Mouse (Mus musculus) left cerebral cortex, adult 18-20 months (tissue): ENCODE measurements around the gene Plk2. TPM values are rescaled to one million over a fixed set of nuclear protein-coding genes. Genes with fewer than 3 reads are reported as not detected.
"Not testable (repeated sequence)": the region's sequence is repeated elsewhere in the genome, so short reads cannot be mapped to it uniquely, and the experiment has no call there.

Source experiments
- DNase-seq, 2 experiments: peaks; one replicate each; pipeline ENCODE4 v3.0.0; 2021 to 2022; ENCODE audit warnings: low spot score in 2 of 2, mixed read lengths in 1 of 2
- total RNA-seq, 2 experiments: library from RNA; stranded (reverse); gene quantifications; 2 replicates each; pipeline ENCODE4 v1.2.3; 2021

Plk2 gene
- total RNA-seq, 2 experiments from 2014 or later = 272 to 280 TPM

DNA sequence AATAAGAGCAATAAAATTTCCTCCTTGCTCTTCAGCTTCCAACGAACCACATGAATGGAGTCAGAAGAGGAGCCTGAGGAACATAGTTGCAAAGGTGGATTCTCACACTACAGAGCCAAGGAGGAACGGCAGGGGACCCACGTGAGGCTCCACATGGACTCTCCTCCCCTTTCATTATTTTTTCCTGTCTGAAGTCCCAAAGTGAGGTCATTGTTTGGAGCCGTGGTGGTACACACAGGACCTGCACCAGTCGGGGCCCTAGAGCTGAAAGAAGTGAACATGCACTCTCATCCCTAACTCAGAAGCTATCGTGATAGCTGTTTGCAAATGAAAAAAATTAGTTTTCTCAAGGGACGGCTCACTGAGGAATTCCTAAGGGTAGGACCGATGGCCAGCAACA lies 9.2 kb downstream of the Plk2 start:
- no peak for DNase-seq

- DNase-seq = not testable (repeated sequence)
These were observed 9.8 kb downstream of the Plk2 start for GRCm38 (mm10) chr13:110404686-110405085.

DNA sequence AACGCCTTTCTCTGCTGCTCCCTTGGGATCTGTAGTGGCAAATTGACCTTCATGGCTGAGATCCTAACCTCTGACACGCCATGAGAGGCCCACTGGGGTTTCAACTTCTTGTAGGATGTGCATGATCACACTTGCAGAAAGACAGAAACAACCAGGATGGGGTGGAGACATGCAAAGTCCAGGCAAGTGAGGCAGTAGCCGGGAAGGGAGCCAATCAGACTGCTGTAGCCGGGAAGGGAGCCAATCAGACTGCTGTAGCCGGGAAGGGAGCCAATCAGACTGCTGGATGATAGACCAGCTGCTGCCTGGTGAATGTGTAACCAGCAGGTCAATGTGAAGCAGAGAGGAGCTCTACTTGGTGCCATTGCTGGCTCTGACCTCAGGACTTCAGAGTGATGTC lies 11.3 kb downstream of the Plk2 start:
- no peak for DNase-seq

DNA sequence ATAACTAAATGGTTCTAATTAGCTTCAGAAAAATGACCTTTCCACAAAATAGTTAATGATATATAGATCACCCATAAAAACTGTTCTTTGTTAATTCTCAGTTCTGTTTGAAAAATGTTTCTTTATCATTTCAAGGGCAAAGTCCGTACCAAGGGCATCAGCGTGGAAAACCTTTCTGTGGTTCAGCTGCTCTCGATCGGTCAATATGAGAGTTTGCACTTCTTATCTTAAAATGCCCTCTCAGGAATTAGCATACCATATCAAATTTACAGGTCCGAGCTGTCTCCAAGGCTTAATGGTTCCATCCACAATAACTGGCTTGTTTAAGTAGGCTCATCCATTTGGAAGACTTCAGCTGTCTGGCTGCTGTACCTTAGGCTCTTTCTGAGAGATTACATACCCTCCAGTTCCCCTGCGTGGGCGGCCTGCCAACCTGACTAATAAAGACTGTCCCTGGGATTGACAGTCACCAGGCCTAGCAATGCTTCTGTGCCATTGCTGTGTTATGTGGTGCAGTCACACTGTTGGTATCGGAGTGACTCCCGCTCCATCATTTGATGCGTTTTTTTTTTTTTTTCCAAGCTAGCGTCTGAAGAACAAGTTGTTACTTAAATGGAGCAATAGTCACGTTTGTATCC lies 17.8 kb downstream of the Plk2 start:
- DNase-seq = no peak

GRCm38 (mm10) chr13:110418656-110419055 lies 23.8 kb downstream of the Plk2 start:
- no peak for DNase-seq

DNA sequence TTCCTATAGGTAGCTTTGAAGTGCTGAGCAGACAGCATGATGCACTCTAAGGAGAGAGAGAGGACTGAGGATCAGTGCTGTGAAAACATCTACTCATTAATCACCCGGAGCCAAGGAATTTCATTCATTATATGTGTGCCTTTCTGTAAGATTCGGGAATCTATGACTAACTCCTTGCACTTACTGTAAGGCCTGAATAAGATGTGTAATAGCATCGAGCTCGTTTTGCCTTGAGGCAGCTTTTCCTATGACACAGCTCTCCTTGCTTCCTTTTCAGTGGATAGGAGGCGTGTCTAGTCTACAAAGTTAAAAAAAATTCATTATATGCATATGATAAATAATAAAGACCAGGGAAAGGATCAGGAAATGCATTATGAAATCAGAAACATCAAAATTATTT lies 24.8 kb downstream of the Plk2 start:
- DNase-seq = no peak

DNA sequence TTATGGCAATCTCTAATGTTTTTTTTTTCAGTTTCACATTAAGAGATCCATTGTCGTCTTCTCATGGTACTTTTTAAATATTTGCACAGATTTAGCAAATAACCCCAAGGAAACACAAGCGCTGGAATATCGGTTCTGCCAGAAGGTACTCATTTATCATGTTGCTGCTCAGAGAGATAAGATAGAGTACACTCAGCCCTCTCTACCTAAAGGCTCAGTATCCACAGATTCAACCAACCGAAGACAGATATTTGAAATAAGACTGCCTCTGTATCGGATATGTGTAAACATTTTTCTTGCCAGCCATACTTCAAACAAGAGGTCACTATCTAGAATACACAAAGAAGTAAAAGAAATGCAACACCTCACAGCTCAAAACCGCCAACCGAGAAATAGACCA lies 27.6 kb downstream of the Plk2 start:
- no peak for DNase-seq

- DNase-seq = no peak
These were observed 30.8 kb downstream of the Plk2 start for GRCm38 (mm10) chr13:110425512-110426222.

DNA sequence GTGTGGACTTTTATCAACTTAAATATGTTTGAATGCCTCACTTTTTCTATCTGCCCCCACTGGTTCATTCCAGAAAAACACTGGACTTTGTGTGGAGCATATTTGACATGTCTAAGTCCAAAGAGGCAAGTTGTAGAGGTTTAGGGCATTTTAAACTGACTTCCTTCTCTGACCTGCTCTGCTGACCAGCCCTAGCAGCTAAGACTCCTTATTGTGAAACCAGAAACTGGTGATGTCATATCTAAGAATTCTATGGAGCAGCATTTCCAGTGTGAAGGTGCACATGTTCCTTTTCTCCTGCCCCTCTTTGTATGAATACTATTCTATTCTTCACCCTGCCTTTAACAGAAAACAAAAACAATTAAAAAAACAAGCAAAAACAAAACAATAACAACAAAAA lies 36.5 kb downstream of the Plk2 start:
- DNase-seq = no peak

GRCm38 (mm10) chr13:110432062-110432566 lies 37.3 kb downstream of the Plk2 start:
- DNase-seq = no peak

- DNase-seq = no peak
These were observed 37.8 kb downstream of the Plk2 start for GRCm38 (mm10) chr13:110432613-110433012.

DNA sequence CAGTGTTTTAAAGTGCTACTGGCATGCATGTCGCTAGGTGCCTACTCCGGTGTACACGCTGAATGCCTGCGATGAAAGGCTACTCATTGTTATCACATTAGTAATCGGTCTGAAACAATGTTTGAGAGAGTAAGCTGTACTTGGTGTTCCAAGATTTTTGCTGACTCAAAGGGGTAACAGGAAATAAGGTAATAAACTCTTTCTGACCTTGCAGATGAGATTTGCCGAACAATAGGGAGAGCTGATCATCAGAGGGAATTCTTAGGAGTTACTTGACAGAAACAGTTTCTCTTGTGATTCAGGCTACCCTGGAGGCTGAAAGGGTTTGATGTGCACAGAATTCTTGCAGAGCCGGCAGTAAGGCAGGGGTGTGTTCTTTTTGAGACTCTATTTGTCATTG lies 41.8 kb downstream of the Plk2 start:
- no peak for DNase-seq

GRCm38 (mm10) chr13:110438624-110439023 lies 43.8 kb downstream of the Plk2 start:
- DNase-seq = peak in 1 of 2 experiments; percentile 45

DNA sequence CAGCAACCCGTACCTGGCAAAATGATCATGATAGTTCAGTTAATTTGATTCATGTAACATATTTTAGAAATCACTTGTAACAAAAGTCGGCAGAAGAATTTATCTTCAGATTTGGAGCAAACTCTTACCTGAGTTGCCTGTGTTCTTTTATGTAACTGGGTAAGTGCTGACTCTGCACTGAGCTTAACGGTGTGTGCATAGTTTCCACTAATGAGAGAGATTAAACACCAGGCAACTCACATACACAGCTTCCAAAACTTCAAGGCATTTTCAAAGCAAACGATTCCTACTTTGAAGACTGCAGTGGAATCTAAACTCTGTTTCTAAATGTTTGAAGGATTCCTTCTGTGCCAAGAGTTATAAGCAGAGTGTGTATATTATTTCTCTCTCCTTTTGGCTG lies 49.5 kb downstream of the Plk2 start:
- no peak for DNase-seq

DNA sequence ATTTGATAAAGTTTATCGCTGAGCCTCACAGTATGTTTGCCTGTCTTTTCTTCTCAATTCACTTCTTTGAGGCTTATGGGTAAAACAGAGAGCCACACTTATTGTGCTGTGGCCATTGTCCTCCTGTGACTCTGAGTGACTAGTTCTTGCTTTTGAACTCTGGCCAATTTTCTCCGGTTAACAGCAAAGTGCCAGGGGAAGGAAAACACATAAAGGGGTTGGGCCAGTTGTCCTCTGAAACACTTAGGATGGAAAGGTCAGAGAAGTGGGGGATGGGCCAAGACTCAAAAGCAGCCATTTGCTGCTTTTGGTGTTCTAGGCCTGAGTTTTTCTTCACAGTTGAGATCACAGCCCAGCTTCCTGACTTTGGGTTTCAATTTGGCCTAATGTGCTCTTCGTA lies 50.0 kb downstream of the Plk2 start:
- DNase-seq = no peak

GRCm38 (mm10) chr13:110446434-110446833 lies 51.6 kb downstream of the Plk2 start:
- DNase-seq = peak; percentile 13 to 36

DNA sequence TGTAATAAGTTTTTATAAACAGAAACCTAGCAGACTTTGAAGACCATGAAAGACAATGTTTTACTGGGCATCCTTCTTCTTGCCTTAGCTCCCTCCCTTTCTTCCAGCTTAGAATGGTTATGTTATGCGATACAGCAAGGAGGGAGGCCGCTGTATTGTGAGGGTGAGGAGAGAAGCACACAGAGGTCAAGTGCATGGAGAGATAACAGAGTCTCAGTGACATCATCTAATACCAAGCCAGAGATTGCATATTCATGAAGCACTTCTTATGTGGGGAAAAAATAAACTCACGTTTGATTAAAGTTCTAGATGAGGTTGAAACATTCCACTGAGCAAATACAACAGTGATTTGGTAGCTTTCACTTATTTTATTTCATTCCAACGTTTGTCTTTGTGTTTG lies 55.2 kb downstream of the Plk2 start:
- no peak for DNase-seq

Other genes starting within 250 kb of the Plk2 start
- gene Rab3c, start 114.0 kb upstream of the Plk2 start, total RNA-seq = 100 to 1,000 TPM; 170 to 177 TPM
- gene Gapt, start 37.8 kb upstream of the Plk2 start, total RNA-seq = not detected